Mouse (Mus musculus) cerebellum, adult (tissue): ENCODE measurements around the gene Jmjd7.
A peak's percentile ranks its signal among the peaks of the same experiment; 100 is the strongest.

Experiments used
- ATAC-seq: cut with Nextera tagmentation; 2 replicates; pipeline ENCODE4 v1.9.2; 2017; ENCODE audit warnings: mild to moderate bottlenecking, moderate library complexity, mixed read lengths; ENCODE audit not compliant: insufficient number of reproducible peaks, low FRiP score, low TSS enrichment

The Jmjd7 gene

GRCm38 (mm10) chr2:120011462-120012200, 15.7 kb upstream of the Jmjd7 start:
- ATAC-seq: peak; percentile 49; the same call in 1 of the 2 replicates

- no peak for ATAC-seq
These were observed 14.4 kb upstream of the Jmjd7 start for GRCm38 (mm10) chr2:120012924-120013323.

- no peak for ATAC-seq
These were observed 13.3 kb upstream of the Jmjd7 start for GRCm38 (mm10) chr2:120013831-120014486.

- ATAC-seq: no peak
These were observed 11.4 kb upstream of the Jmjd7 start for GRCm38 (mm10) chr2:120015882-120016281.

GRCm38 (mm10) chr2:120017599-120017998, 9.7 kb upstream of the Jmjd7 start:
- no peak for ATAC-seq

GRCm38 (mm10) chr2:120024337-120024736, 2.9 kb upstream of the Jmjd7 start:
- no peak for ATAC-seq

- ATAC-seq: no peak
These were observed 658 bp downstream of the Jmjd7 start for GRCm38 (mm10) chr2:120027950-120028331.

GRCm38 (mm10) chr2:120030380-120030779, 3.1 kb downstream of the Jmjd7 start:
- no peak for ATAC-seq

GRCm38 (mm10) chr2:120032726-120033467, 5.6 kb downstream of the Jmjd7 start, which contains the start of gene Pla2g4b:
Gene Pla2g4b, plus strand, starts transcription at chr2:120033417.
- no peak for ATAC-seq

GRCm38 (mm10) chr2:120033726-120034125, 6.4 kb downstream of the Jmjd7 start:
- no peak for ATAC-seq

- no peak for ATAC-seq
These were observed 10.5 kb downstream of the Jmjd7 start for GRCm38 (mm10) chr2:120037744-120038143.

GRCm38 (mm10) chr2:120040991-120041390, 13.7 kb downstream of the Jmjd7 start:
- no peak for ATAC-seq

- ATAC-seq: no peak
These were observed 16.9 kb downstream of the Jmjd7 start for GRCm38 (mm10) chr2:120044101-120044603.

GRCm38 (mm10) chr2:120044676-120045075, 17.4 kb downstream of the Jmjd7 start:
- ATAC-seq: no peak

- no peak for ATAC-seq
These were observed 19.4 kb downstream of the Jmjd7 start for GRCm38 (mm10) chr2:120046486-120047310.

- ATAC-seq: no peak
These were observed 20.9 kb downstream of the Jmjd7 start for GRCm38 (mm10) chr2:120048173-120048572.

GRCm38 (mm10) chr2:120049632-120050274, 22.5 kb downstream of the Jmjd7 start:
- no peak for ATAC-seq

GRCm38 (mm10) chr2:120051405-120051804, 24.1 kb downstream of the Jmjd7 start:
- no peak for ATAC-seq

- no peak for ATAC-seq
These were observed 27.7 kb downstream of the Jmjd7 start for GRCm38 (mm10) chr2:120054771-120055552.
